Mouse (Mus musculus) heart, adult 2 months (tissue): ENCODE measurements around the gene Ssc4d.

Experiments used
- CTCF ChIP-seq: fragments of 200-600 bp; IDR thresholded peaks from 2 replicates; pipeline ENCODE4 v1.8.1; 2022; ENCODE audit warnings: antibody characterized with exemption, mild to moderate bottlenecking, moderate library complexity
- EP300 ChIP-seq: fragments of 200-500 bp; IDR thresholded peaks from 2 replicates; pipeline ENCODE4 v1.6.1; 2011; ENCODE audit warnings: low read depth, low read length, control low read depth; ENCODE audit not compliant: insufficient read depth
- POLR2A ChIP-seq: fragments of 200-500 bp; IDR thresholded peaks from 2 replicates; pipeline ENCODE4 v1.6.1; 2011; ENCODE audit warnings: mild to moderate bottlenecking, low read depth, low read length, control low read depth; ENCODE audit not compliant: insufficient read depth

- no peak for TF ChIP-seq CTCF
- TF ChIP-seq POLR2A, result no peak
- TF ChIP-seq EP300, result no peak
Observed at GRCm38 (mm10) chr5:135913201-135913600, 61.1 kb downstream of the Ssc4d start.
